Mouse (Mus musculus): ENCODE results near the gene Exph5. TPM values are rescaled to one million over a fixed set of nuclear protein-coding genes. Genes with fewer than 3 reads are reported as not detected.
A peak's percentile ranks its signal among the peaks of the same experiment; 100 is the strongest.

The Exph5 gene
- under 1 TPM; 0.78 to 0.89 TPM for total RNA-seq (2021)

GRCm38 (mm10) chr9:53301269-53301720 is at the start of gene Exph5:
Gene Exph5, plus strand, starts transcription at chr9:53301670.
- intact Hi-C loops (cut with DNase I) = no loop called here
- peak; percentile 39 for DNase-seq

- peak; percentile 73 for DNase-seq
- intact Hi-C loops (cut with DNase I) = loop anchor here (10.0 kb wide), 1 partner anchor 210 kb away; no protein-coding TSS in a partner anchor
Measured at GRCm38 (mm10) chr9:53254368-53254767, 47.1 kb upstream of the Exph5 start.

GRCm38 (mm10) chr9:53256690-53257305 is 44.7 kb upstream of the Exph5 start:
- no peak for DNase-seq
- intact Hi-C loops (cut with DNase I) = loop anchor here (5.0 to 10.0 kb wide), 2 partner anchors 136 to 208 kb away; no protein-coding TSS in a partner anchor

- intact Hi-C loops (cut with DNase I) = loop anchor here (5.0 to 10.0 kb wide), 2 partner anchors 135 to 207 kb away; no protein-coding TSS in a partner anchor
- DNase-seq = no peak
Measured at GRCm38 (mm10) chr9:53257772-53258171, 43.7 kb upstream of the Exph5 start.

- intact Hi-C loops (cut with DNase I) = loop anchor here (5.0 to 10.0 kb wide), 2 partner anchors 134 to 207 kb away; no protein-coding TSS in a partner anchor
- DNase-seq = no peak
Measured at GRCm38 (mm10) chr9:53258199-53258598, 43.3 kb upstream of the Exph5 start.

- intact Hi-C loops (cut with DNase I) = no loop called here
- no peak for DNase-seq
Measured at GRCm38 (mm10) chr9:53264387-53264786, 37.1 kb upstream of the Exph5 start.

GRCm38 (mm10) chr9:53265589-53265988 is 35.9 kb upstream of the Exph5 start:
- no peak for DNase-seq
- intact Hi-C loops (cut with DNase I) = no loop called here

- no peak for DNase-seq
- intact Hi-C loops (cut with DNase I) = no loop called here
Measured at GRCm38 (mm10) chr9:53268036-53268435, 33.4 kb upstream of the Exph5 start.

GRCm38 (mm10) chr9:53268731-53269465 is 32.6 kb upstream of the Exph5 start:
- peak; percentile 20 for DNase-seq
- intact Hi-C loops (cut with DNase I) = no loop called here

GRCm38 (mm10) chr9:53269466-53269755 is 32.1 kb upstream of the Exph5 start:
- no peak for DNase-seq
- intact Hi-C loops (cut with DNase I) = no loop called here

- no peak for DNase-seq
- intact Hi-C loops (cut with DNase I) = no loop called here
Measured at GRCm38 (mm10) chr9:53271281-53272022, 30.0 kb upstream of the Exph5 start.

- intact Hi-C loops (cut with DNase I) = no loop called here
- DNase-seq = no peak
Measured at GRCm38 (mm10) chr9:53272207-53272606, 29.3 kb upstream of the Exph5 start.

- intact Hi-C loops (cut with DNase I) = no loop called here
- DNase-seq = no peak
Measured at GRCm38 (mm10) chr9:53272714-53273113, 28.8 kb upstream of the Exph5 start.

GRCm38 (mm10) chr9:53276381-53276780 is 25.1 kb upstream of the Exph5 start:
- DNase-seq = no peak
- intact Hi-C loops (cut with DNase I) = no loop called here

GRCm38 (mm10) chr9:53278997-53279396 is 22.5 kb upstream of the Exph5 start:
- intact Hi-C loops (cut with DNase I) = no loop called here
- DNase-seq = no peak

GRCm38 (mm10) chr9:53286793-53287192 is 14.7 kb upstream of the Exph5 start:
- no peak for DNase-seq
- intact Hi-C loops (cut with DNase I) = no loop called here

GRCm38 (mm10) chr9:53290006-53290405 is 11.5 kb upstream of the Exph5 start:
- DNase-seq = no peak
- intact Hi-C loops (cut with DNase I) = no loop called here

- intact Hi-C loops (cut with DNase I) = no loop called here
- no peak for DNase-seq
Measured at GRCm38 (mm10) chr9:53292833-53293232, 8.6 kb upstream of the Exph5 start.

- DNase-seq = no peak
- intact Hi-C loops (cut with DNase I) = no loop called here
Measured at GRCm38 (mm10) chr9:53301801-53302311, 386 bp downstream of the Exph5 start.

GRCm38 (mm10) chr9:53302415-53302814 is 945 bp downstream of the Exph5 start:
- intact Hi-C loops (cut with DNase I) = no loop called here
- no peak for DNase-seq

GRCm38 (mm10) chr9:53307904-53308303 is 6.4 kb downstream of the Exph5 start:
- intact Hi-C loops (cut with DNase I) = no loop called here
- DNase-seq = no peak
